Mouse (Mus musculus): ENCODE results near the gene Slc41a1. TPM values are rescaled to one million over a fixed set of nuclear protein-coding genes. Genes with fewer than 3 reads are reported as not detected.
"Not testable (repeated sequence)": the region's sequence is repeated elsewhere in the genome, so short reads cannot be mapped to it uniquely, and the experiment has no call there.

Gene Slc41a1
- polyA plus RNA-seq, 1 experiment: 40.6 TPM

DNA sequence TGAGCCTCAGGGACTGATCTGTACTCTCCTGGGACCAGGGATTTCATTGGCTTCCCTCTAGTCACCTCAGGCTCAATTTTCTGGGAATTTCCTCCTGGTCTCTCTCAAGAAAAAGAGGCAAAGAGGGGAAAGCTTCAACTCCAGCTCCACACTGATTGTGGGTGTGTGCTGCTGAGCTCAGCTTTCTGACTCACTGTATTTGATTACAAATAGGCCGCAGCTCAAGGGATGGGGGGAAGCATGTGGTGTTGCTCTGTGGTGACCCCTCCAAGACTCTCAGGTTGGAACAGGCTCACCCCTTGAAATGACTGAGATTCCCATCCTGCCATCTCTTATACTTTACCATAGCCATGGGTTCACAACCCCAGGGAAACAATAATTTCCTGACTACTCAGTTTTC, 15.9 kb upstream of the Slc41a1 start:
- H3K4me3 ChIP-seq (ENCODE audit: insufficient read depth, low read length): no peak overlapping the region
- H3K27ac ChIP-seq (ENCODE audit: insufficient read depth, low read length): no peak overlapping the region
- no peaks in the 10 kb centered on the region for H3K4me1 ChIP-seq (ENCODE audit: control insufficient read depth, insufficient read depth, low read length)
- TF ChIP-seq POLR2A (IDR thresholded peaks at IDR 0.05; ENCODE audit: extremely low read depth, insufficient read depth, low read length) (no peak), CTCF (IDR thresholded peaks at IDR 0.05; ENCODE audit: extremely low read depth, insufficient read depth, low read length) (no peak)

DNA sequence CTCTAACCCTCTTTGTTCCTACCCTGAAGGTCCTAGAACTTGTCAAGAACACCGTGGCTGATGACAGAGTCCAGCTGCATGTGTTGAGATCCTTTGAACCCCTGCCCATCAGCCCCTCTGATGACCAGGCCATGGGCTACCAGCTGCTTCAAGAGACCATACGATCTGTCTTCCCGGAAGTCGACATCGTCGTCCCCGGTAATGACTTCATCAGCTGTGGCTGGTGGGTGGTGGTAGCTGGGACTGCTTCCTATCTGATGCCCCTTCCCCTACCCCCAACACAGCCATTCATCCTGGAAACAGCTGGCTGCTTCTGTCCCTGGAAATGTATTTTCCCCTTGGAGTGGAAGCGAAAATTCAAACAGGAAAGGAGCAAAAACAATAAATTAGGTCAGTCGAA, 15.3 kb upstream of the Slc41a1 start:
- Histone ChIP-seq H3K4me1 (ENCODE audit: control insufficient read depth, insufficient read depth, low read length) (no peaks in the 10 kb centered on the region), H3K4me3 (ENCODE audit: insufficient read depth, low read length) (no peak overlapping the region), H3K27ac (ENCODE audit: insufficient read depth, low read length) (no peak overlapping the region)
- no peak for TF ChIP-seq CTCF (IDR thresholded peaks at IDR 0.05; ENCODE audit: extremely low read depth, insufficient read depth, low read length)
- TF ChIP-seq POLR2A (IDR thresholded peaks at IDR 0.05; ENCODE audit: extremely low read depth, insufficient read depth, low read length): no peak

GRCm38 (mm10) chr1:131812631-131813295, 14.5 kb upstream of the Slc41a1 start:
- Histone ChIP-seq H3K4me3 (ENCODE audit: insufficient read depth, low read length) (no peak overlapping the region), H3K4me1 (ENCODE audit: control insufficient read depth, insufficient read depth, low read length) (no peaks in the 10 kb centered on the region), H3K27ac (ENCODE audit: insufficient read depth, low read length) (no peak overlapping the region)
- no peak for TF ChIP-seq POLR2A (IDR thresholded peaks at IDR 0.05; ENCODE audit: extremely low read depth, insufficient read depth, low read length)
- TF ChIP-seq CTCF (IDR thresholded peaks at IDR 0.05; ENCODE audit: extremely low read depth, insufficient read depth, low read length): no peak

DNA sequence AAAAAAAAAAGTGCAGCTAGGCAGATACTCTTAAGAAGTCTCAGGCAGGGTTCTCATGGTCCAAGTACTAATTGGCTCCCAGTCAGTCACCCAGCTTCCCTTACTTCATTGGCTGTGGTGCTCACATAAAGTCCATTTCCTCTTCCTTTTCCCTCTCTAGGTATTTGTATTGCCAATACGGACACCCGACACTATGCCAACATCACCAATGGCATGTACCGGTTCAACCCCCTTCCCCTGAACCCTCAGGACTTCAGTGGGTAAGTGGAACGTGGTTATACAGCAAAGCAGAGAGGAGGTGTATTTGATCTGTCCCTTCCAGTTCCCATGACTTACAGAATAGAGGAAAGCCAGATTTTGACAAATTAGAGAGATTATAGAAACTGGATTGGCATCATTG, 13.6 kb upstream of the Slc41a1 start:
- TF ChIP-seq POLR2A (IDR thresholded peaks at IDR 0.05; ENCODE audit: extremely low read depth, insufficient read depth, low read length) (no peak), CTCF (IDR thresholded peaks at IDR 0.05; ENCODE audit: extremely low read depth, insufficient read depth, low read length) (no peak)
- Histone ChIP-seq H3K27ac (ENCODE audit: insufficient read depth, low read length) (no peak overlapping the region), H3K4me1 (ENCODE audit: control insufficient read depth, insufficient read depth, low read length) (no peaks in the 10 kb centered on the region), H3K4me3 (ENCODE audit: insufficient read depth, low read length) (no peak overlapping the region)

- TF ChIP-seq POLR2A (IDR thresholded peaks at IDR 0.05; ENCODE audit: extremely low read depth, insufficient read depth, low read length): no peak
- TF ChIP-seq CTCF (IDR thresholded peaks at IDR 0.05; ENCODE audit: extremely low read depth, insufficient read depth, low read length): no peak
- no peak overlapping the region for H3K27ac ChIP-seq (ENCODE audit: insufficient read depth, low read length)
- no peak overlapping the region for H3K4me3 ChIP-seq (ENCODE audit: insufficient read depth, low read length)
- H3K4me1 ChIP-seq (ENCODE audit: control insufficient read depth, insufficient read depth, low read length): no peaks in the 10 kb centered on the region
Measured at GRCm38 (mm10) chr1:131814191-131814590, 13.1 kb upstream of the Slc41a1 start.

- no peak overlapping the region for H3K4me3 ChIP-seq (ENCODE audit: insufficient read depth, low read length)
- H3K4me1 ChIP-seq (ENCODE audit: control insufficient read depth, insufficient read depth, low read length): peaks cover 4% of the 10 kb centered on the region; the same call in 1 of the 2 replicates
- no peak for TF ChIP-seq CTCF (IDR thresholded peaks at IDR 0.05; ENCODE audit: extremely low read depth, insufficient read depth, low read length)
- no peak for TF ChIP-seq POLR2A (IDR thresholded peaks at IDR 0.05; ENCODE audit: extremely low read depth, insufficient read depth, low read length)
- H3K27ac ChIP-seq (ENCODE audit: insufficient read depth, low read length): no peak overlapping the region
Measured at GRCm38 (mm10) chr1:131816886-131817285, 10.4 kb upstream of the Slc41a1 start.

DNA sequence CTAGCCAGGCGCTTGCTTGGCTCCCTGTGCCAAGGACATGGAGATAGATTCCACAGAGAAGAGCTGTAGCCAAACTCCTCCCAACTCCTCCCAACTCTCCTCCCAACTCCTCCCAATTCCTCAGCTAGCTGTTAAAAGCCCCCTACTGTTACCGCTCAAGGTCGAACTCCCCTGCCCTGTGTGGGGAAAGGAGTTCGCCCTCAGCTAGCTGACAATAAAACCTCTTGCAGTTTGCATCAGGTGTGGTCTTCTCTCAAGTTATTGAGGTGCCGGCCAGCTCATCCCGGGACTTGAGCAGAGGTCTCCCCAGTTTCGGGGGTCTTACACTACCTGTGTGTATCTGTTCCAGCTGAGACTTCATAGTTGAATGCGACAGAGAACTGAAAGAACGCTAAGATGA, 6.9 kb upstream of the Slc41a1 start:
- not testable (repeated sequence) for H3K4me1 ChIP-seq (ENCODE audit: control insufficient read depth, insufficient read depth, low read length); H3K4me3 ChIP-seq (ENCODE audit: insufficient read depth, low read length); H3K27ac ChIP-seq (ENCODE audit: insufficient read depth, low read length)

DNA sequence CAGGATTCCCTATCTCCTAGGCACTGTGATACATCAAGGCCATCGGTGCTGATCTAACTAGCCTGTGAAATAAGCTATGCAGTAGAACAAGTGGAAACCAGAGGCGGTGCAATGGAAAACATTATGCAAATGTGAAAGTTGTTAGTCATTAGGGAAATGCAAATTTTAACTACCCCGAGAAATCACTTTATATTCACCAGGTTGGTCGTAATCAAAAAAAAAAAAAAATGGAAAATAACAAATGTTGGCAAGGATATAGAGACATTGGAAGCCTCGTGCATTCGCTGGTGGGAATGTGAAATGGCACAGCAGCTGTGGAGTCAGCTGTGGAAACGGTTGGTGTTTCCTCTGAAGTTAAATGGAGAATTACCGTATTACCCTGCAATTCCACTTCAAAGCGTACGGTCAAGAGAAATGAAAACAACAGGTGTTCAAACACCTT, 6.4 kb upstream of the Slc41a1 start:
- TF ChIP-seq POLR2A (IDR thresholded peaks at IDR 0.05; ENCODE audit: extremely low read depth, insufficient read depth, low read length): no peak
- no peak for TF ChIP-seq CTCF (IDR thresholded peaks at IDR 0.05; ENCODE audit: extremely low read depth, insufficient read depth, low read length)
- H3K27ac ChIP-seq (ENCODE audit: insufficient read depth, low read length): no peak overlapping the region
- no peak overlapping the region for H3K4me3 ChIP-seq (ENCODE audit: insufficient read depth, low read length)
- peaks cover 7% of the 10 kb centered on the region; the same call in 1 of the 2 replicates for H3K4me1 ChIP-seq (ENCODE audit: control insufficient read depth, insufficient read depth, low read length)

GRCm38 (mm10) chr1:131822292-131822691, 5.0 kb upstream of the Slc41a1 start:
- Histone ChIP-seq H3K4me3 (ENCODE audit: insufficient read depth, low read length) (no peak overlapping the region), H3K4me1 (ENCODE audit: control insufficient read depth, insufficient read depth, low read length) (peaks cover 7% of the 10 kb centered on the region; the same call in 1 of the 2 replicates), H3K27ac (ENCODE audit: insufficient read depth, low read length) (no peak overlapping the region)
- TF ChIP-seq POLR2A (IDR thresholded peaks at IDR 0.05; ENCODE audit: extremely low read depth, insufficient read depth, low read length) (no peak), CTCF (IDR thresholded peaks at IDR 0.05; ENCODE audit: extremely low read depth, insufficient read depth, low read length) (no peak)

- Histone ChIP-seq H3K27ac (ENCODE audit: insufficient read depth, low read length) (no peak overlapping the region), H3K4me1 (ENCODE audit: control insufficient read depth, insufficient read depth, low read length) (peaks cover 7% of the 10 kb centered on the region; the same call in 1 of the 2 replicates), H3K4me3 (ENCODE audit: insufficient read depth, low read length) (no peak overlapping the region)
- TF ChIP-seq CTCF (IDR thresholded peaks at IDR 0.05; ENCODE audit: extremely low read depth, insufficient read depth, low read length) (no peak), POLR2A (IDR thresholded peaks at IDR 0.05; ENCODE audit: extremely low read depth, insufficient read depth, low read length) (no peak)
Measured at GRCm38 (mm10) chr1:131822856-131823492, 4.3 kb upstream of the Slc41a1 start.

All from cortical plate, adult 2 months (tissue).